Mouse (Mus musculus) forebrain, embryonic 16.5 days (tissue): Measurements from ENCODE around the gene Siae. TPM values are rescaled to one million over a fixed set of nuclear protein-coding genes. Genes with fewer than 3 reads are reported as not detected.
A peak's percentile ranks its signal among the peaks of the same experiment; 100 is the strongest.

ENCODE experiments used
- ATAC-seq: fragments of 200-750 bp; cut with Nextera tagmentation; 2 replicates; pipeline ENCODE4 v1.8.0; 2017; ENCODE audit warnings: mild to moderate bottlenecking, moderate library complexity
- H3K27ac ChIP-seq: fragments of 300-500 bp; sonication (generic); 2 replicates; pipeline ENCODE4 v1.5.1; 2014; ENCODE audit warnings: low read length, control low read depth
- H3K27me3 ChIP-seq: fragments of 300-500 bp; sonication (generic); replicated peaks from 2 replicates; pipeline ENCODE4 v1.6.1; 2014; ENCODE audit warnings: low read length; ENCODE audit not compliant: control insufficient read depth, insufficient read depth
- H3K36me3 ChIP-seq: fragments of 300-500 bp; sonication (generic); 2 replicates; pipeline ENCODE4 v1.6.1; 2014; ENCODE audit not compliant: control insufficient read depth, insufficient read depth
- H3K4me1 ChIP-seq: fragments of 300-500 bp; sonication (generic); replicated peaks from 2 replicates; pipeline ENCODE4 v1.6.1; 2014; ENCODE audit warnings: low read length; ENCODE audit not compliant: control insufficient read depth, insufficient read depth
- H3K4me2 ChIP-seq: fragments of 300-500 bp; sonication (generic); 2 replicates; pipeline ENCODE4 v1.6.1; 2014; ENCODE audit warnings: mild to moderate bottlenecking, low read length, control low read depth
- H3K4me3 ChIP-seq: fragments of 300-500 bp; sonication (generic); replicated peaks from 2 replicates; pipeline ENCODE4 v1.5.1; 2014; ENCODE audit warnings: mild to moderate bottlenecking, low read length, control low read depth
- H3K9ac ChIP-seq: fragments of 300-500 bp; sonication (generic); replicated peaks from 2 replicates; pipeline ENCODE4 v1.6.1; 2014; ENCODE audit warnings: low read depth, low read length, control low read depth
- H3K9me3 ChIP-seq: fragments of 300-500 bp; sonication (generic); 2 replicates; pipeline ENCODE4 v1.6.1; 2016; ENCODE audit warnings: low read length; ENCODE audit not compliant: control insufficient read depth
- WGBS: fragments of 180-500 bp; shearing (Covaris S2); extraction: QIAGEN DNeasy Blood & Tissue Kit; methylation state at CpG from one replicate; pipeline ENCODE4 v1.1.7; 2014; 5-methylcytosine and 5-hydroxymethylcytosine counted together
- polyA plus RNA-seq: library from polyadenylated mRNA; unstranded; fragments of >200 nt; fragmentation: Nextera tagmentation; extraction: Ambion mirVana; gene quantifications from 2 replicates; pipeline ENCODE4 v1.2.1, GENCODE M21; 2015

The Siae gene
- polyA plus RNA-seq, 1 experiment from 2014 or later, result 9.2 TPM

- 67% methylated on average over 1 of the region's 1 CpGs for WGBS
- Histone ChIP-seq H3K36me3 (no peaks in the 10 kb centered on the region), H3K9me3 (no peaks in the 10 kb centered on the region), H3K4me1 (peaks cover 15% of the 10 kb centered on the region), H3K27ac (no peak overlapping the region), H3K27me3 (peaks cover 34% of the 10 kb centered on the region), H3K9ac (no peak overlapping the region), H3K4me3 (no peak overlapping the region), H3K4me2 (no peak overlapping the region)
- ATAC-seq, result no peak
Observed at GRCm38 (mm10) chr9:37550435-37550834, 5.1 kb upstream of the Siae start.

GRCm38 (mm10) chr9:37551751-37552531 lies 3.6 kb upstream of the Siae start:
- 3% methylated on average over 23 of the region's 23 CpGs for WGBS
- Histone ChIP-seq H3K4me2 (peak overlapping the region; percentile 96), H3K9me3 (no peaks in the 10 kb centered on the region), H3K36me3 (no peaks in the 10 kb centered on the region), H3K4me1 (peaks cover 16% of the 10 kb centered on the region), H3K27ac (no peak overlapping the region), H3K9ac (peak overlapping the region; percentile 61), H3K27me3 (peaks cover 25% of the 10 kb centered on the region), H3K4me3 (peak overlapping the region; percentile 52)
- ATAC-seq, result peak; percentile 11

- 4% methylated on average over 31 of the region's 31 CpGs for WGBS
- Histone ChIP-seq H3K9ac (peak within 1 kb of the TSS; percentile 61), H3K36me3 (no peaks in the 10 kb centered on the region), H3K27ac (no peak within 1 kb of the TSS), H3K4me2 (peak within 1 kb of the TSS; percentile 96), H3K9me3 (no peaks in the 10 kb centered on the region), H3K4me1 (peaks cover 16% of the 10 kb centered on the region), H3K4me3 (peak within 1 kb of the TSS; percentile 52), H3K27me3 (peaks cover 25% of the 10 kb centered on the region)
- ATAC-seq, result peak; percentile 96
Observed at GRCm38 (mm10) chr9:37552536-37553293, 2.8 kb upstream of the Siae start, which contains the start of gene Nrgn. Nrgn (minus strand) TSS chr9:37552904.

GRCm38 (mm10) chr9:37554279-37554678 lies 1.2 kb upstream of the Siae start:
- Histone ChIP-seq H3K36me3 (no peaks in the 10 kb centered on the region), H3K27me3 (peaks cover 21% of the 10 kb centered on the region), H3K27ac (no peak overlapping the region), H3K4me3 (no peak overlapping the region), H3K4me1 (peaks cover 16% of the 10 kb centered on the region), H3K9ac (no peak overlapping the region), H3K9me3 (no peaks in the 10 kb centered on the region), H3K4me2 (no peak overlapping the region)
- 92% methylated on average over 1 of the region's 1 CpGs for WGBS
- no peak for ATAC-seq

- Histone ChIP-seq H3K27me3 (peaks cover 9% of the 10 kb centered on the region), H3K9me3 (no peaks in the 10 kb centered on the region), H3K4me3 (no peak overlapping the region), H3K36me3 (no peaks in the 10 kb centered on the region), H3K4me2 (no peak overlapping the region), H3K4me1 (peaks cover 16% of the 10 kb centered on the region), H3K27ac (no peak overlapping the region), H3K9ac (no peak overlapping the region)
- no peak for ATAC-seq
- 72% methylated on average over 3 of the region's 3 CpGs for WGBS
Observed at GRCm38 (mm10) chr9:37556366-37556765, 868 bp downstream of the Siae start.

GRCm38 (mm10) chr9:37560617-37561016 lies 5.1 kb downstream of the Siae start:
- H3K9me3 ChIP-seq, result no peaks in the 10 kb centered on the region
- no peak overlapping the region for H3K9ac ChIP-seq
- H3K4me1 ChIP-seq, result no peaks in the 10 kb centered on the region
- H3K36me3 ChIP-seq, result no peaks in the 10 kb centered on the region
- ATAC-seq, result no peak
- no peaks in the 10 kb centered on the region for H3K27me3 ChIP-seq
- H3K4me3 ChIP-seq, result no peak overlapping the region
- no peak overlapping the region for H3K27ac ChIP-seq
- no peak overlapping the region for H3K4me2 ChIP-seq
- WGBS, result 85% methylated on average over 2 of the region's 2 CpGs

- no peak overlapping the region for H3K9ac ChIP-seq
- peaks cover 8% of the 10 kb centered on the region for H3K4me1 ChIP-seq
- no peaks in the 10 kb centered on the region for H3K27me3 ChIP-seq
- no peak overlapping the region for H3K4me3 ChIP-seq
- H3K36me3 ChIP-seq, result no peaks in the 10 kb centered on the region
- WGBS, result 67% methylated on average over 1 of the region's 1 CpGs
- ATAC-seq, result no peak
- H3K4me2 ChIP-seq, result no peak overlapping the region
- H3K9me3 ChIP-seq, result no peaks in the 10 kb centered on the region
- no peak overlapping the region for H3K27ac ChIP-seq
Observed at GRCm38 (mm10) chr9:37563805-37564204, 8.3 kb downstream of the Siae start.

- no peaks in the 10 kb centered on the region for H3K9me3 ChIP-seq
- no peak for ATAC-seq
Observed at GRCm38 (mm10) chr9:37567019-37567418, 11.5 kb downstream of the Siae start.

GRCm38 (mm10) chr9:37567454-37567853 lies 12.0 kb downstream of the Siae start:
- 56% methylated on average over 5 of the region's 5 CpGs for WGBS

More at GRCm38 (mm10) chr9:37567019-37567418, 11.5 kb downstream of the Siae start:
- no peaks in the 10 kb centered on the region for H3K27me3 ChIP-seq
- no peak overlapping the region for H3K9ac ChIP-seq
- no peak overlapping the region for H3K4me2 ChIP-seq
- H3K36me3 ChIP-seq, result no peaks in the 10 kb centered on the region
- H3K27ac ChIP-seq, result no peak overlapping the region
- H3K4me1 ChIP-seq, result peaks cover 8% of the 10 kb centered on the region
- 89% methylated on average over 2 of the region's 2 CpGs for WGBS
- H3K4me3 ChIP-seq, result no peak overlapping the region

More at GRCm38 (mm10) chr9:37567454-37567853, 12.0 kb downstream of the Siae start:
- Histone ChIP-seq H3K27me3 (no peaks in the 10 kb centered on the region; the same call in 1 of the 2 replicates), H3K4me3 (no peak overlapping the region), H3K36me3 (no peaks in the 10 kb centered on the region), H3K9ac (no peak overlapping the region), H3K4me1 (peaks cover 8% of the 10 kb centered on the region), H3K9me3 (no peaks in the 10 kb centered on the region), H3K4me2 (no peak overlapping the region), H3K27ac (no peak overlapping the region)
- no peak for ATAC-seq
